Comparison of ENCODE assay signal across 8 mouse cellular contexts in the genomic region with DNA sequence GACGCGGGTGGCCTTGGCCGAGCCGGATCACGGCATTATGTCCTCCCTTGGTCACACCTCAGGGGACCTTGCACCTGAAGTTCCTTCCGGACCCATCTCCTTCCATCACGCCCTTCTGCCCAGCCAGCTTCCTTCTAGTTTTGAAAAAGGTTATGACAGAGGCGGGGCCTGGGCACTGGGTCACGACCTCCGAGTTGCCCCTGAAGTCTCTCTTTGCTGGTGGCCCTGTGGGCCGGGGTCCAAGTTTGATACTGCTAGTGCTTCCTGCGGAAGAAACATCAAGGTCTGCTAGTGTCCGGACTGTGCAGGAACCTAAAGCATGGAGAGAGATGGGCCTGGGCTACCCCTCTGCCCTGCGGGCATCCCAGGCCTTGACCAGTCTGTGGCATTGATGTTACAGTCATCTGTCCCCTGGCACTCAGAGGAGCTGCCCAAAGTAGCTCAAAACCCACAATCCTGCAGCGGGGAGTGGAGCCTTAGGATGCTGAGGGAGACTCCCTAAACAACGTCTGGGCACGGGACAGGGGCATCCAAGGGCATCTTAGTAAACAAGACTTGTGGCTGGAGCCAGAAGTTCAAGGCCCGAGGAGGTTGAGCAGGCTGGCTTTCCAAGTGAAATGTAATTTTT. TPM values are rescaled to one million over a fixed set of nuclear protein-coding genes. Genes with fewer than 3 reads are reported as not detected.
DNase-seq lines count a peak whose midpoint lies in the region; ATAC-seq and TF ChIP-seq lines count a peak whose summit lies in the region.

No protein-coding gene starts in this region.

- H3K27ac ChIP-seq in forebrain, embryonic 16.5 days (ENCODE audit: low read length): no peak overlapping the region; the same call in 1 of the 2 replicates
- no peak overlapping the region for H3K27ac ChIP-seq in lung, postnatal 0 days (ENCODE audit: low read length)

- peaks cover 13% of the 10 kb centered on the region for H3K4me1 ChIP-seq in erythroblast, embryonic 14.5 days (ENCODE audit: control insufficient read depth)
- peaks cover 23% of the 10 kb centered on the region for H3K4me1 ChIP-seq in E14TG2a.4 (replicated peaks; ENCODE audit: low read depth, low read length)
- H3K4me1 ChIP-seq in forebrain, embryonic 16.5 days (replicated peaks; ENCODE audit: control insufficient read depth, insufficient read depth, low read length): peaks cover 25% of the 10 kb centered on the region
- no peaks in the 10 kb centered on the region for H3K4me1 ChIP-seq in lung, postnatal 0 days (ENCODE audit: insufficient read depth, low read depth, low read length)

- no peaks in the 10 kb centered on the region for H3K36me3 ChIP-seq in erythroblast, embryonic 14.5 days (ENCODE audit: control insufficient read depth)
- H3K36me3 ChIP-seq in E14TG2a.4 (ENCODE audit: insufficient read depth, low read length): peaks cover 5% of the 10 kb centered on the region; the same call in 1 of the 2 replicates
- H3K36me3 ChIP-seq in forebrain, embryonic 16.5 days (ENCODE audit: control insufficient read depth, insufficient read depth): peaks cover 9% of the 10 kb centered on the region
- H3K36me3 ChIP-seq in lung, postnatal 0 days (ENCODE audit: insufficient read depth, low read length): no peaks in the 10 kb centered on the region

- H3K4me3 ChIP-seq in erythroblast, embryonic 14.5 days (replicated peaks): peak overlapping the region; percentile 33
- peak overlapping the region; percentile 93 for H3K4me3 ChIP-seq in E14TG2a.4 (replicated peaks; ENCODE audit: low read length)
- peak overlapping the region; percentile 91 for H3K4me3 ChIP-seq in forebrain, embryonic 16.5 days (replicated peaks; ENCODE audit: low read length)
- peak overlapping the region; percentile 44 for H3K4me3 ChIP-seq in lung, postnatal 0 days (ENCODE audit: low read depth, low read length)

- no peak for DNase-seq in lung, postnatal 0 days (ENCODE audit: low spot score)
- no peak for DNase-seq in urinary bladder, adult 2 months (ENCODE audit: low spot score)
- DNase-seq in frontal cortex, postnatal 10 days (ENCODE audit: low spot score in 2 of 2): no peak
- DNase-seq in right cerebral cortex, postnatal 36 days (ENCODE audit: low spot score in 2 of 2): no peak

- H3K9me3 ChIP-seq in erythroblast, embryonic 14.5 days (ENCODE audit: control insufficient read depth, low read length): peaks cover 10% of the 10 kb centered on the region
- no peaks in the 10 kb centered on the region for H3K9me3 ChIP-seq in E14TG2a.4 (ENCODE audit: low read length)
- no peaks in the 10 kb centered on the region for H3K9me3 ChIP-seq in forebrain, embryonic 16.5 days (ENCODE audit: control insufficient read depth, low read length)
- no peaks in the 10 kb centered on the region for H3K9me3 ChIP-seq in lung, postnatal 0 days (ENCODE audit: low read length)

- WGBS in forebrain, embryonic 16.5 days: 19% methylated on average over 18 of the region's 18 CpGs
- WGBS in lung, postnatal 0 days: 14% methylated on average over 18 of the region's 18 CpGs

- H3K9ac ChIP-seq in forebrain, embryonic 16.5 days (replicated peaks; ENCODE audit: low read depth, low read length): peak overlapping the region; percentile 99
- no peak overlapping the region for H3K9ac ChIP-seq in lung, postnatal 0 days (replicated peaks; ENCODE audit: low read depth)

- TF ChIP-seq EP300 in lung, postnatal 0 days (IDR thresholded peaks at IDR 0.05): no peak

- ATAC-seq in erythroblast, adult 5-6 weeks (replicated peaks; ENCODE audit: low FRiP score, poor library complexity, severe bottlenecking): no peak
- no peak for ATAC-seq in forebrain, embryonic 16.5 days
- no peak for ATAC-seq in lung, postnatal 0 days

- TF ChIP-seq CTCF in E14TG2a.4 (conservative IDR thresholded peaks at IDR 0.05; ENCODE audit: low read length): no peak
- no peak for TF ChIP-seq CTCF in lung, postnatal 0 days (IDR thresholded peaks at IDR 0.05)

- H3K4me2 ChIP-seq in forebrain, embryonic 16.5 days (ENCODE audit: low read length): peak overlapping the region; percentile 88
- peak overlapping the region; percentile 92 for H3K4me2 ChIP-seq in lung, postnatal 0 days (replicated peaks; ENCODE audit: low read depth, low read length)

- H3K27me3 ChIP-seq in erythroblast, embryonic 14.5 days (ENCODE audit: control insufficient read depth): peaks cover 53% of the 10 kb centered on the region
- peaks cover 45% of the 10 kb centered on the region for H3K27me3 ChIP-seq in E14TG2a.4 (ENCODE audit: insufficient read depth, low read length)
- 0 out of 2 replicates have a peak, but pooled peaks cover 2% of the 10 kb centered on the region for H3K27me3 ChIP-seq in forebrain, embryonic 16.5 days (replicated peaks; ENCODE audit: control insufficient read depth, insufficient read depth, low read length)
- H3K27me3 ChIP-seq in lung, postnatal 0 days (replicated peaks; ENCODE audit: insufficient read depth, low read length): no peaks in the 10 kb centered on the region; the same call in 1 of the 2 replicates

RNA-seq across cellular contexts. Expression of gene Slc29a4, which starts 10.3 kb away (rescaled TPM):
- polyA plus RNA-seq in erythroblast, embryonic 14.5 days (2012): not detected in 2 replicates
- total RNA-seq in erythroblast, adult 5-6 weeks (2015; ENCODE audit: low replicate concordance): not detected in 2 replicates
- total RNA-seq in erythroblast, adult 5-6 weeks (2017; ENCODE audit: low replicate concordance): not detected in 2 replicates
- polyA plus RNA-seq in forebrain, embryonic 16.5 days (2015; fragmentation: Nextera tagmentation; extraction: Ambion mirVana): 93.7 and 99.2 TPM in 2 replicates
- polyA plus RNA-seq in lung, postnatal 0 days (2015; fragmentation: Nextera tagmentation; extraction: Ambion mirVana): 2.3 TPM in 2 replicates
- 0.26 and 0.68 TPM in 2 replicates for polyA plus RNA-seq in urinary bladder, adult 2 months (2012; rRNA removed)

Comparison
In these comparisons a context has a peak if more than half of its experiments do, and no peak if none do; other contexts are left out.
1. H3K4me3 ChIP-seq: peak in every context shown above with its lines; median percentile 93 in E14TG2a.4; 91 in forebrain, embryonic 16.5 days; 44 in lung, postnatal 0 days; 33 in erythroblast, embryonic 14.5 days.
2. RNA of gene Slc29a4, which starts 10.3 kb away (polyA plus RNA-seq): 93.7 to 99.2 TPM in forebrain, embryonic 16.5 days; 2.3 TPM in lung, postnatal 0 days, 0.26 to 0.68 TPM in urinary bladder, adult 2 months and not detected in erythroblast, embryonic 14.5 days; every median in the first group is over 10 times any median in the second.